Mouse (Mus musculus) gastrocnemius, adult 8-10 months (tissue): ENCODE results near the gene Ctso. TPM values are rescaled to one million over a fixed set of nuclear protein-coding genes. Genes with fewer than 3 reads are reported as not detected.

Experiments used
- DNase-seq, 2 experiments: peaks; one replicate each; pipeline ENCODE4 v3.0.0; 2022; ENCODE audit warnings: low spot score in 2 of 2
- total RNA-seq, 4 experiments: library from RNA; stranded (reverse); gene quantifications; 2 replicates each; pipeline ENCODE4 v1.2.4; 2022

Gene Ctso
- total RNA-seq, 4 experiments from 2014 or later: 5.3 to 6.1 (median 5.6) TPM

- DNase-seq: no peak
Observed at GRCm38 (mm10) chr3:81951785-81952184, 19.4 kb downstream of the Ctso start.

DNA sequence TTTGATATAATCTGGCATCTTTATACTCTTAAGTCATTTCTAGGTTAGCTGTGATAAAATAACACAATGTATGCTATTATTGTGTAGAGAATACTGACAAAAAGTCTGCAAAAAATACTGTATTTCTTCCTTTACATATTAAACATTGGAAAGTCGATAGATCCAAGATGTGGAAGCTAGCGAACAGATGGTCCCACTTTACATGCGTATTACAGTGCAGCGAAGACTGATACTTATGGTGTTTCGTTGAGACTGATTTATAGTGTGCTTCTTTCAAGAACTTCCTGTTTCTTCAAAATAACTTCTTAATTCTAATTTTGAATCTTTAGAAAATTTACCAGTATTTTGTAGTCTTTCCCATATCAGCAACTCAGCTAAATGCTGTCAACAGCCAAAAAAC, 25.1 kb downstream of the Ctso start:
- DNase-seq: no peak

DNA sequence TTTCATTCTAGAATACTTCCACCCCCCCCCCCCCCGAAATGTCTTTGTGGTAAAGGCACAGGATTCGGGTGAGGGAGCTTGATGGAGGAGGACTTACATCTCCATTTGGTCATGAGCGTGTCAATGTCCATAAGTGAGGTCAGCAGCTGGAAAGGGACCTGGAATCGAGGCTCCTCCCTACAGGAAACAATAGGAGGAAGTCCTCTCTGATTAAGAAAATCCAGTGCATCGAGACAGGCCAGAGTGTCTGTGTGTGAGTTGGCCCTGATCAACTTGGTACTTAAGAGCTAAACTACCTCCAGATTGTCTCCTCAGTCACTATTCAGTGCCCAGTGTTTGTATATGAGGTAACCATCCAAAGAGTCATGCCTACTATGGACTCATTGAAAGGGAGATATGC, 28.9 kb downstream of the Ctso start:
- no peak for DNase-seq

DNA sequence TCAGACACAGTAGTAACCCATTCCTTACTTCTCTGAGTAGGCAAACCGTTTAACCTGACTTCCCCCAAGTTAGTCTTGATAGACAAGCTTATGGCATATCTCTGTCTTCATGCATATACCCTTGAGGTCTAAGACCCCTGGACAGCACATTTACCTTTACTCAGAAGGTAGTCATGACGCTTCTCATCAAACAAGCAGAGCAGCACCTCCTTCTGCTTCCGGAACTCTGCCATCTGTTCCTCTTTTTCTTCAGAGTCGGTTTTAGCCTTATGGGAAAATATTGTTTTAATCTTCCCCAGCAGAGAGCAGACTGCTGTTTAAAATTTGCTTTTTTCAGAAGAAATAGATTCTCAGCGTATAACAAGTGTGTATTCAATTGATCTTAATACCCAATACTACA, 31.4 kb downstream of the Ctso start:
- DNase-seq: no peak

DNA sequence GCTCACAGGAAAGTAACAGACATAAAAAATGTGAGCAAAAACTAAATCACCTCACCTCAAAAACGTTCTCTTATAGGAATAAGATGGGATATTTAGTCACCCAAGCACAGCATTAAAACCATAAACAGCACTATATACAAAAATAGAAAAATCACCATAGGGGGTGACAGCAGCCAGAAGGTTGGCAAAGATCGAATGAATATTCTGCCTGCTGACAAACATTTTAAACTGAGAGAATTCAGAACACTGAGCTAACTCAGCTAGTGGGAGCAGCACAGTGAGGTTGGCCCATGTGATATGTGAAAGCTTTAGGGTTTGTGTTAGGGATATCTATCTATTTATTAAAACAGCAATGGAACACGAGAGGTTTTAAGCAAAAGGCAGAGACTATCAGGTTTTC, 32.2 kb downstream of the Ctso start:
- DNase-seq: no peak

- DNase-seq: no peak
Observed at GRCm38 (mm10) chr3:81975607-81976006, 43.2 kb downstream of the Ctso start.

- DNase-seq: no peak
Observed at GRCm38 (mm10) chr3:81976102-81976501, 43.7 kb downstream of the Ctso start, which contains the start of gene Tdo2. Gene Tdo2, minus strand, starts transcription at chr3:81976202.

DNA sequence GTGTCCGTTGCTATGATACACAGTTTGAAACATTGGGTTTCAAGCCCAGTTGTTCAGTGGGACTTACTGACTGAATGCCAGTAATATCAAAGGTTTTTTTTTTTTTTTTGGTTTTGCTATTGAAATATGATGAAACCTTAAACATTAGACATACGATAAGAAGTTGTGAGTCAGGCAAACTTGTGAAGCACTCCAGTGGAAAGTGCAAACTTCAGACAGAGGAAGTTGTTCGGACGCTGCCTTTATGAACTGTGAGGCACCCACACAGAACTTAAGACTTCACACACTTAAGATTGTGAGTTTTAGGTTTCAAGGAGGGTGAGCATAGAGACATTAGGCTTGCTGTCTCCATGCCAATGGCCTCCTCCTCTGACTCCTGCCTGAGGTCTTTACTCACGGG, 49.2 kb downstream of the Ctso start:
- DNase-seq: no peak

GRCm38 (mm10) chr3:81981990-81982389, 49.6 kb downstream of the Ctso start, which contains the start of gene Asic5:
Gene Asic5, plus strand, starts transcription at chr3:81982290.
- no peak for DNase-seq

DNA sequence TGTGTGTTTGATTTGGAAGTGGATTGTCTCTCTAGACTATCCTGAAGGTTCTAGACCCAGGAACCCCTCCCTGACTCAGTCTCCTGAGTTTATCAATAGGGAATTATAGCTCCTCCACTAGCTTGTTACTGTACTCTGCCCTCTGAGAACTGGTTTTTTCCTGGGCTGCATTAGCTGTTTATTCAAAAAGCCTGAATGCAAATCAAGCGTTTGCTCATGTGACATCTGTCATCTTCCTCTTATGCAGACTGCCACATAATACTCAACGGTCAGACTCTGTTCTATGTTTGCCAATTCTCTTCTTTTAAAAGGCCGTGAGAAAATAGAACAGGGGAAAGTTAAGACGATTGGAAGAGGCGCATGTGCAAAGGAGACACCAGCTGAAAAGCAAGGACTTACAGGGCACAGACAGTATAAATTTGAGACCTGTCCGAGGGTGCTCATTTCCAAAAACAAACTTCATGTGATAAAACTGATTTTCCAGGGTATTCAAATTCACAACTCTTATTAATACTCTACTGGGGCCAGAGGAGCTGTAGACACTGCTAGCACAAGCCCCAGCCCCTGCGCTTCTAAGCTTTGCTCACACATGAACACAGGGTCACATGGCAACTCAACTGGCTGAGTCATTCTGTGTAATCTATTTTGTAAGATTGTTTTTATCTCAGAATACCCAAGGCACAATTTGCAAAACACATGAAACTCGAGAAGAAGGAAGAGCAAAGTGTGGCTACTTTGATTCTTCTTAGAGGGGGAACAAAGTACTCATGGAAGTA, 50.9 kb downstream of the Ctso start:
- no peak for DNase-seq

- DNase-seq: no peak
Observed at GRCm38 (mm10) chr3:81985100-81985499, 52.7 kb downstream of the Ctso start.

GRCm38 (mm10) chr3:81986103-81986502, 53.7 kb downstream of the Ctso start:
- DNase-seq: no peak

GRCm38 (mm10) chr3:81987628-81988027, 55.2 kb downstream of the Ctso start:
- no peak for DNase-seq

DNA sequence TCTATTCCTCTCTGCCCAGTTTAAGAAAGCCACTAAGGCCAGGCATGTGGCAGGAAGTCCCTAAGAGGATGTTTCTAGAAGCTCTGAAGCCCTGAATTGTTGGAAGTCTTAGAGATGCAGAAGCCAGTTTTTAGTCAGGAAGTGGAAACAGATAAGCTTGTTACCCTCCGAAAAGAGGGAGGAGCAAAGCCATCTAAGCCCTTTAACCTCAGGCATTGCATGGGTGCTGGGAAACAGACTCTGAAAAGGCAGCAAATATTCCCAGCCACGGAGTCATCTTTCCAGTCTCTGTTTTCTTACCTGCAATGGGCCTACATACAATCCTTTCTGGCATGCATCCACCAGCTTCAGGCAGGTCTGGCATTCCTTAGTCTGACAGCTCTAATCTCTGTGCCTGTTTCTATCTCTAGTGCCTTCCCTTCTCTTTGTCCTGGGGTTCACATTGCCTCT, 57.3 kb downstream of the Ctso start:
- no peak for DNase-seq

DNA sequence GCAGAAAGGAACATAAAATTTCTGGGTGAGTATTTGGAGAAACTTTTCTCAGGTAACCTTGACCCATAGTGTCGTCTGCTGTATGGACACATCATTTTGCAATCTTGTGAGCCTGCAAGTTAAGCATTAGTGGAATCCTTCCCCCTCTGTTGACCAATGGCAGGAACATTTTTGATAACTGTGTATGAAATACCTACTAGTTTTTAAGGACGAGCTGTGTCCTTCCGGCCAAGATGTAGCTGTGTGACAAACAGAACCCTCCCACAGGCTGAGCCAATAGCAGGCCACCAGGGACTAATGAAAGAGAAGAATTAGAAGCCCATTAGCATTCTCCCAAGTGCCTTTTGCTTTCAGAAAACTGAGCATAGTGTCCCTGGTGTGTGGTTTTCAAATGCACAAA, 58.1 kb downstream of the Ctso start:
- DNase-seq: no peak

DNA sequence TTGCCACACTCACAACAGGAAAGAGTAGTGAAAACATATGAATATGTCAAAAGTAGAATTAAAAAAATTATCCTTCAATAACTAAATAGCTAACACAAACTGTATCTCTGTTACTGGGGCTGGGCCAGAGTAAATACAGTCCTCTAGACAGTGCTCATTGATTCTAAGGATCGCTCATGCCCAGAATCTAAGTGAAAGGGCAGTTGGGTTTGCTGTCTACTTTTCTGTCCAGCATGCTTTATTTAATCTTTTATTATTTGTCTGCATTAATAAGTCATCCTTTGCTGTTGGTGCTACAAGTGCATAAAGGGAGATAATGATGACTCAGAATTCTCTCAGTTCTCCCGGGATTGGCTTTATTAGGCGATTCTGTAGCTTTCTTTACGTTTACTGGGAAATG, 63.0 kb downstream of the Ctso start:
- DNase-seq: no peak

DNA sequence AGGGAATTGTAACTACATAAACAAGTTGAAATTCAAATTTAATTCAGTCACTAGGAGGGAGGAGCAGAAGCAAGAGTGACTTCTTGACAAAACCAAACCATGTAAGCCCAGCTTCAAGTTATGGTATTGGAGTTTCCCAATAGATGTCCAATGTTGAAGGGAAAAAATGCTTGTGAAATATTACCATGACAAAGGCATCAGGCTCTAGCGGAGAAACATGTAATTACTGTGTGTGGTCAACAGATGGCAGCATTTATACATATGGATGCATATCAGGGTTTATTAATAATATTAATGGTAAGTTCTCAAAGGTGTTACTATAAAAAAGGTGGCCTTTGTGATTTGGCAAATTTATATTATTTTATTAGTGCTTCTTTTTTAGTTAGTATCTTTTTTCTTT, 63.6 kb downstream of the Ctso start:
- no peak for DNase-seq

Other genes with a start within 250 kb of the Ctso start
- gene Tdo2, start 43.6 kb downstream of the Ctso start, total RNA-seq: under 1 TPM in 1 of 4 experiments, not detected in 3; 0.13 TPM
- not detected for gene Asic5, start 49.7 kb downstream of the Ctso start, total RNA-seq
- gene Gucy1b1, start 142.1 kb downstream of the Ctso start, total RNA-seq: 1 to 10 TPM; 1.7 to 3.7 (median 3.2) TPM
- 1 to 10 TPM; 3.4 to 6.0 (median 4.7) TPM for gene Gucy1a1, start 213.2 kb downstream of the Ctso start, total RNA-seq